Mouse (Mus musculus): ENCODE results near the gene Actn1. TPM values are rescaled to one million over a fixed set of nuclear protein-coding genes. Genes with fewer than 3 reads are reported as not detected.

Actn1 gene
- polyA plus RNA-seq, 1 experiment from 2014 or later: 29.4 TPM

- Histone ChIP-seq H3K4me1 (peaks cover 45% of the 10 kb centered on the region), H3K27ac (peak overlapping the region; percentile 96), H3K27me3 (no peaks in the 10 kb centered on the region), H3K4me3 (peak overlapping the region; percentile 72), H3K9me3 (no peaks in the 10 kb centered on the region), H3K4me2 (peak overlapping the region; percentile 80), H3K9ac (peak overlapping the region; percentile 82), H3K36me3 (no peaks in the 10 kb centered on the region)
- no peak for ATAC-seq (ENCODE audit: insufficient number of reproducible peaks, low FRiP score, low TSS enrichment, low read depth)
- under 1% methylated on average over 22 of the region's 22 CpGs for WGBS
Measured at GRCm38 (mm10) chr12:80258520-80259215, 1.5 kb downstream of the Actn1 start.

- Histone ChIP-seq H3K4me2 (no peak overlapping the region), H3K36me3 (no peaks in the 10 kb centered on the region), H3K27ac (peak overlapping the region; percentile 24; the same call in 1 of the 2 replicates), H3K4me3 (no peak overlapping the region), H3K4me1 (peaks cover 76% of the 10 kb centered on the region), H3K9me3 (no peaks in the 10 kb centered on the region), H3K27me3 (no peaks in the 10 kb centered on the region), H3K9ac (no peak overlapping the region)
- WGBS: 63% methylated on average over 2 of the region's 2 CpGs
- no peak for ATAC-seq (ENCODE audit: insufficient number of reproducible peaks, low FRiP score, low TSS enrichment, low read depth)
Measured at GRCm38 (mm10) chr12:80251978-80252377, 8.2 kb downstream of the Actn1 start.

GRCm38 (mm10) chr12:80251554-80251953 lies 8.6 kb downstream of the Actn1 start:
- Histone ChIP-seq H3K4me2 (no peak overlapping the region), H3K27ac (peak overlapping the region; percentile 24; the same call in 1 of the 2 replicates), H3K4me3 (no peak overlapping the region), H3K36me3 (no peaks in the 10 kb centered on the region), H3K4me1 (peaks cover 76% of the 10 kb centered on the region), H3K9ac (no peak overlapping the region), H3K9me3 (no peaks in the 10 kb centered on the region), H3K27me3 (no peaks in the 10 kb centered on the region)
- ATAC-seq (ENCODE audit: insufficient number of reproducible peaks, low FRiP score, low TSS enrichment, low read depth): no peak
- 41% methylated on average over 3 of the region's 3 CpGs for WGBS

- no peak for ATAC-seq (ENCODE audit: insufficient number of reproducible peaks, low FRiP score, low TSS enrichment, low read depth)
- Histone ChIP-seq H3K27ac (peak overlapping the region; percentile 54; the same call in 1 of the 2 replicates), H3K4me1 (peaks cover 85% of the 10 kb centered on the region), H3K9ac (no peak overlapping the region), H3K27me3 (no peaks in the 10 kb centered on the region), H3K36me3 (no peaks in the 10 kb centered on the region), H3K4me2 (no peak overlapping the region), H3K4me3 (no peak overlapping the region), H3K9me3 (no peaks in the 10 kb centered on the region)
- WGBS: 51% methylated on average over 6 of the region's 6 CpGs
Measured at GRCm38 (mm10) chr12:80249539-80249938, 10.6 kb downstream of the Actn1 start.

GRCm38 (mm10) chr12:80247067-80247466 lies 13.1 kb downstream of the Actn1 start:
- no peaks in the 10 kb centered on the region for H3K36me3 ChIP-seq
- ATAC-seq (ENCODE audit: insufficient number of reproducible peaks, low FRiP score, low TSS enrichment, low read depth): no peak
- H3K9ac ChIP-seq: no peak overlapping the region

GRCm38 (mm10) chr12:80246505-80246904 lies 13.7 kb downstream of the Actn1 start:
- Histone ChIP-seq H3K9ac (no peak overlapping the region), H3K4me1 (peaks cover 75% of the 10 kb centered on the region), H3K27ac (no peak overlapping the region), H3K9me3 (no peaks in the 10 kb centered on the region), H3K4me2 (no peak overlapping the region), H3K27me3 (no peaks in the 10 kb centered on the region), H3K36me3 (no peaks in the 10 kb centered on the region), H3K4me3 (no peak overlapping the region)
- no peak for ATAC-seq (ENCODE audit: insufficient number of reproducible peaks, low FRiP score, low TSS enrichment, low read depth)
- 23% methylated on average over 2 of the region's 2 CpGs for WGBS

More at GRCm38 (mm10) chr12:80247067-80247466, 13.1 kb downstream of the Actn1 start:
- WGBS: 59% methylated on average over 5 of the region's 5 CpGs
- no peaks in the 10 kb centered on the region for H3K27me3 ChIP-seq
- peaks cover 81% of the 10 kb centered on the region for H3K4me1 ChIP-seq
- H3K4me3 ChIP-seq: no peak overlapping the region
- H3K9me3 ChIP-seq: no peaks in the 10 kb centered on the region
- no peak overlapping the region for H3K4me2 ChIP-seq
- no peak overlapping the region for H3K27ac ChIP-seq

GRCm38 (mm10) chr12:80244755-80245154 lies 15.4 kb downstream of the Actn1 start:
- H3K9me3 ChIP-seq: no peaks in the 10 kb centered on the region
- no peaks in the 10 kb centered on the region for H3K36me3 ChIP-seq
- no peak for ATAC-seq (ENCODE audit: insufficient number of reproducible peaks, low FRiP score, low TSS enrichment, low read depth)
- H3K4me1 ChIP-seq: peaks cover 59% of the 10 kb centered on the region
- no peak overlapping the region for H3K27ac ChIP-seq
- H3K9ac ChIP-seq: no peak overlapping the region
- no peaks in the 10 kb centered on the region for H3K27me3 ChIP-seq
- no peak overlapping the region for H3K4me2 ChIP-seq
- no peak overlapping the region for H3K4me3 ChIP-seq
- WGBS: 97% methylated on average over 1 of the region's 1 CpGs

GRCm38 (mm10) chr12:80244127-80244526 lies 16.0 kb downstream of the Actn1 start:
- Histone ChIP-seq H3K27ac (no peak overlapping the region), H3K9me3 (no peaks in the 10 kb centered on the region), H3K4me3 (no peak overlapping the region), H3K4me2 (no peak overlapping the region), H3K4me1 (peaks cover 59% of the 10 kb centered on the region), H3K27me3 (no peaks in the 10 kb centered on the region), H3K9ac (no peak overlapping the region), H3K36me3 (no peaks in the 10 kb centered on the region)
- 89% methylated on average over 6 of the region's 6 CpGs for WGBS
- no peak for ATAC-seq (ENCODE audit: insufficient number of reproducible peaks, low FRiP score, low TSS enrichment, low read depth)

- WGBS: 55% methylated on average over 4 of the region's 4 CpGs
- no peak for ATAC-seq (ENCODE audit: insufficient number of reproducible peaks, low FRiP score, low TSS enrichment, low read depth)
- Histone ChIP-seq H3K9ac (no peak overlapping the region), H3K4me1 (peaks cover 61% of the 10 kb centered on the region), H3K4me3 (no peak overlapping the region), H3K9me3 (no peaks in the 10 kb centered on the region), H3K4me2 (no peak overlapping the region), H3K27me3 (no peaks in the 10 kb centered on the region), H3K27ac (no peak overlapping the region), H3K36me3 (no peaks in the 10 kb centered on the region)
Measured at GRCm38 (mm10) chr12:80243335-80243734, 16.8 kb downstream of the Actn1 start.

- Histone ChIP-seq H3K4me1 (peaks cover 27% of the 10 kb centered on the region), H3K27ac (peak overlapping the region; percentile 3; the same call in 1 of the 2 replicates), H3K4me2 (no peak overlapping the region), H3K9me3 (no peaks in the 10 kb centered on the region), H3K4me3 (no peak overlapping the region), H3K27me3 (no peaks in the 10 kb centered on the region), H3K36me3 (peaks cover 3% of the 10 kb centered on the region; the same call in 1 of the 2 replicates), H3K9ac (no peak overlapping the region)
- 87% methylated on average over 5 of the region's 5 CpGs for WGBS
- ATAC-seq (ENCODE audit: insufficient number of reproducible peaks, low FRiP score, low TSS enrichment, low read depth): no peak
Measured at GRCm38 (mm10) chr12:80239445-80239844, 20.7 kb downstream of the Actn1 start.

- no peaks in the 10 kb centered on the region for H3K9me3 ChIP-seq
- no peak for ATAC-seq (ENCODE audit: insufficient number of reproducible peaks, low FRiP score, low TSS enrichment, low read depth)
- H3K4me2 ChIP-seq: no peak overlapping the region
- H3K36me3 ChIP-seq: peaks cover 12% of the 10 kb centered on the region; the same call in 1 of the 2 replicates
- no peaks in the 10 kb centered on the region for H3K27me3 ChIP-seq
- no peak overlapping the region for H3K4me3 ChIP-seq
- peaks cover 22% of the 10 kb centered on the region for H3K4me1 ChIP-seq
- peak overlapping the region; percentile 3; the same call in 1 of the 2 replicates for H3K27ac ChIP-seq
- WGBS: 57% methylated on average over 3 of the region's 3 CpGs
- H3K9ac ChIP-seq: no peak overlapping the region
Measured at GRCm38 (mm10) chr12:80238523-80238922, 21.6 kb downstream of the Actn1 start.

GRCm38 (mm10) chr12:80235295-80235694 lies 24.9 kb downstream of the Actn1 start:
- Histone ChIP-seq H3K27ac (no peak overlapping the region), H3K36me3 (peaks cover 12% of the 10 kb centered on the region; the same call in 1 of the 2 replicates), H3K4me3 (no peak overlapping the region), H3K4me1 (peaks cover 36% of the 10 kb centered on the region), H3K4me2 (no peak overlapping the region), H3K9ac (no peak overlapping the region), H3K9me3 (no peaks in the 10 kb centered on the region), H3K27me3 (no peaks in the 10 kb centered on the region)
- WGBS: 94% methylated on average over 1 of the region's 1 CpGs
- ATAC-seq (ENCODE audit: insufficient number of reproducible peaks, low FRiP score, low TSS enrichment, low read depth): no peak
